Mouse (Mus musculus) ES-E14 (cell line): Measurements from ENCODE around the gene Isoc2b. TPM values are rescaled to one million over a fixed set of nuclear protein-coding genes. Genes with fewer than 3 reads are reported as not detected.
"Not testable (repeated sequence)": the region's sequence is repeated elsewhere in the genome, so short reads cannot be mapped to it uniquely, and the experiment has no call there.

Experiments used
- DNase-seq: peaks from one replicate; pipeline ENCODE4 v3.0.0-alpha.2; 2013; ENCODE audit warnings: low read depth, low spot score
- H3K27ac ChIP-seq: 2 replicates; pipeline ENCODE4 v1.5.1; 2012; ENCODE audit warnings: low read depth, mild to moderate bottlenecking, low read length, moderate library complexity, mixed read lengths; ENCODE audit not compliant: poor library complexity, insufficient read depth, severe bottlenecking
- H3K36me3 ChIP-seq: 2 replicates; pipeline ENCODE4 v1.6.1; 2012; ENCODE audit warnings: mild to moderate bottlenecking, low read length, moderate library complexity, mixed read lengths; ENCODE audit not compliant: control insufficient read depth, poor library complexity, insufficient read depth, severe bottlenecking
- H3K4me1 ChIP-seq, 2 experiments: fragments of 150-350 bp in 1 of 2; sonication (generic) in 1 of 2; 2 replicates each; pipeline ENCODE4 v1.6.1; 2012; ENCODE audit warnings: low read length in 2 of 2, mild to moderate bottlenecking in 1 of 2, mixed read lengths in 1 of 2; ENCODE audit not compliant: control insufficient read depth in 2 of 2, insufficient read depth in 2 of 2, poor library complexity in 1 of 2
- H3K4me3 ChIP-seq, 2 experiments: fragments of 150-350 bp in 1 of 2; sonication (generic) in 1 of 2; 2 replicates each; pipeline ENCODE4 v1.5.1; 2012; ENCODE audit warnings: low read length in 2 of 2, low read depth in 1 of 2, mild to moderate bottlenecking in 1 of 2, mixed read lengths in 1 of 2; ENCODE audit not compliant: insufficient read depth in 1 of 2, poor library complexity in 1 of 2, severe bottlenecking in 1 of 2
- H3K9ac ChIP-seq: 2 replicates; pipeline ENCODE4 v1.6.1; 2012; ENCODE audit warnings: low read depth, mild to moderate bottlenecking, low read length, mixed read lengths; ENCODE audit not compliant: poor library complexity, insufficient read depth, severe bottlenecking
- H3K9me3 ChIP-seq: fragments of 150-350 bp; sonication (generic); 2 replicates; pipeline ENCODE4 v1.6.1; 2012; ENCODE audit warnings: low read depth, mild to moderate bottlenecking, low read length; ENCODE audit not compliant: control insufficient read depth, insufficient read depth
- CHD2 ChIP-seq: IDR thresholded peaks from 2 replicates; pipeline ENCODE4 v1.6.1; 2014; ENCODE audit warnings: mild to moderate bottlenecking, low read depth, low read length, inconsistent platforms
- HCFC1 ChIP-seq: IDR thresholded peaks from 2 replicates; pipeline ENCODE4 v1.6.1; 2012; ENCODE audit warnings: low read length, inconsistent platforms, borderline replicate concordance; ENCODE audit not compliant: insufficient read depth
- MAFK ChIP-seq: IDR thresholded peaks from 2 replicates; pipeline ENCODE4 v1.6.1; 2014; ENCODE audit warnings: mild to moderate bottlenecking, low read depth, low read length, inconsistent platforms; ENCODE audit not compliant: insufficient read depth
- ZC3H11A ChIP-seq: IDR thresholded peaks from 2 replicates; pipeline ENCODE4 v1.6.1; 2012; ENCODE audit warnings: low read depth, mild to moderate bottlenecking, inconsistent platforms, low read length, borderline replicate concordance
- ZNF384 ChIP-seq: IDR thresholded peaks from 2 replicates; pipeline ENCODE4 v1.6.1; 2012; ENCODE audit warnings: low read depth, low read length, inconsistent platforms
- in situ Hi-C, 2 experiments: fragments of 600-800 bp; cut with MboI; formaldehyde crosslinking; loops; one replicate each; pipeline ENCODE4 v1.15.1; 2025; ENCODE audit warnings: low sequenced_read_pairs in 2 of 2, inconsistent platforms in 1 of 2; ENCODE audit not compliant: unreplicated experiment in 2 of 2
- total RNA-seq: library from RNA; depleted of rRNA; stranded (reverse); fragments of 300-350 nt; gene quantifications from 2 replicates; pipeline ENCODE4 v1.2.3, GENCODE M21; 2012

The Isoc2b gene
- total RNA-seq, 1 experiment, result 3.7 TPM

- TF ChIP-seq ZNF384 (no peak), MAFK (no peak), ZC3H11A (no peak), HCFC1 (no peak), CHD2 (no peak)
- in situ Hi-C loops, result no loop called here
- H3K9ac ChIP-seq, result no peak overlapping the region
Measured at GRCm38 (mm10) chr7:4863041-4863440, 7.0 kb downstream of the Isoc2b start.

GRCm38 (mm10) chr7:4860926-4861325 is 9.1 kb downstream of the Isoc2b start:
- in situ Hi-C loops, result not testable (repeated sequence)

More at GRCm38 (mm10) chr7:4863041-4863440, 7.0 kb downstream of the Isoc2b start:
- H3K9me3 ChIP-seq, result no peaks in the 10 kb centered on the region
- DNase-seq, result no peak
- H3K4me3 ChIP-seq, result no peak overlapping the region
- no peak overlapping the region for H3K27ac ChIP-seq
- H3K4me1 ChIP-seq, result peaks cover 6 to 7% of the 10 kb centered on the region in 2 experiments; a peak in 3 of 4 replicates
- no peaks in the 10 kb centered on the region for H3K36me3 ChIP-seq

GRCm38 (mm10) chr7:4859418-4859978 is 10.6 kb downstream of the Isoc2b start:
- in situ Hi-C loops, result no loop called here
- no peak for DNase-seq
- Histone ChIP-seq H3K9me3 (no peaks in the 10 kb centered on the region), H3K4me1 (0 out of 4 replicates have a peak, but pooled peaks cover 0 to 2% of the 10 kb centered on the region in 2 experiments), H3K4me3 (no peak overlapping the region), H3K9ac (no peak overlapping the region), H3K27ac (no peak overlapping the region), H3K36me3 (no peaks in the 10 kb centered on the region)
- TF ChIP-seq ZNF384 (no peak), MAFK (no peak), HCFC1 (no peak), CHD2 (no peak), ZC3H11A (no peak)

More at GRCm38 (mm10) chr7:4860926-4861325, 9.1 kb downstream of the Isoc2b start:
- H3K27ac ChIP-seq, H3K4me3 ChIP-seq, DNase-seq, H3K9ac ChIP-seq, H3K36me3 ChIP-seq, H3K4me1 ChIP-seq, H3K9me3 ChIP-seq: not testable (repeated sequence)

- Histone ChIP-seq H3K36me3 (no peaks in the 10 kb centered on the region), H3K4me1 (0 out of 4 replicates have a peak, but pooled peaks cover 0 to 2% of the 10 kb centered on the region in 2 experiments), H3K27ac (no peak overlapping the region), H3K4me3 (no peak overlapping the region), H3K9ac (no peak overlapping the region), H3K9me3 (no peaks in the 10 kb centered on the region)
- no peak for DNase-seq
- TF ChIP-seq ZNF384 (no peak), MAFK (no peak), CHD2 (no peak), ZC3H11A (no peak), HCFC1 (no peak)
- in situ Hi-C loops, result no loop called here
Measured at GRCm38 (mm10) chr7:4857321-4857720, 12.7 kb downstream of the Isoc2b start.

- DNase-seq, result no peak
- Histone ChIP-seq H3K36me3 (no peaks in the 10 kb centered on the region), H3K9me3 (no peaks in the 10 kb centered on the region), H3K4me3 (no peak overlapping the region), H3K9ac (no peak overlapping the region), H3K27ac (no peak overlapping the region), H3K4me1 (0 out of 4 replicates have a peak, but pooled peaks cover 0 to 2% of the 10 kb centered on the region in 2 experiments)
- in situ Hi-C loops, result no loop called here
- TF ChIP-seq ZC3H11A (no peak), ZNF384 (no peak), CHD2 (no peak), MAFK (no peak), HCFC1 (no peak)
Measured at GRCm38 (mm10) chr7:4856508-4856907, 13.6 kb downstream of the Isoc2b start.
